Comparison of ENCODE assay signal across 8 mouse cellular contexts in the genomic region with DNA sequence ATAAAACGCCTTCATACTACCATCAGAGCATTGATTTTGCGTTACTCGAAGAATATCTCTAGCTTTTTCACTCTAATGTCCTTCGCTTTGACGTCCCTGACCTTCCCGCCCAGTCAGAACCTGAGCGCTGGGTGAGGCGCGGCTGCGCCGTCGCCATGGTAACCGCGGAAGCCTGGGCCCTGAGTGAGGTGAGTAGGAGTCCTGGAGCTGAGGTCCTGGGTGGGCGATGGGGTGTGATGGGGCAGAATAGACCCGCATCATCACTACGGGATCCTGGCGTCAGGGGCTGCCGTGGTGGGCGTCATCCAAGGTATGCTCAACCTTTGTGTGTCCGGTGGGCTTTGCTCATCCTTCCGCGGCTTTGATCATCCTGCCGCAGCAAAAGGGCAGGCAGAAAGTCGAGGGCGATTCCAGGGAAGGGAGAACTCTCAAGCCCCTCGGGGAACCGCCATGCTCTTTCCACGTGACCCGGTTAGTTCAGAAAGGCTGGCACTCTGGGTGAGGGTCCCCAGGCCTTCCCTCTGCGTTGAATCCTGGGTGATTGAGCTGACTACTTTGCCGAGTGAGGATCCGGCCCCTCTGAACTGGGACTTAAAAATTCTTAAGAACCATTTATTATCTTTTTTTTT. TPM values are rescaled to one million over a fixed set of nuclear protein-coding genes. Genes with fewer than 3 reads are reported as not detected.
DNase-seq lines count a peak whose midpoint lies in the region; ATAC-seq lines count a peak whose summit lies in the region.

A gene (plus strand): TSS at position 161 of the 629 bp plus-strand sequence.

- no peaks in the 10 kb centered on the region for H3K36me3 ChIP-seq in forebrain, embryonic 12.5 days (replicated peaks)
- H3K36me3 ChIP-seq in hindbrain, embryonic 13.5 days: no peaks in the 10 kb centered on the region

- no peak within 1 kb of the TSS for H3K27ac ChIP-seq in forebrain, embryonic 12.5 days
- H3K27ac ChIP-seq in hindbrain, embryonic 13.5 days: 0 out of 2 replicates have a peak within 1 kb of the TSS, but pooled peaks have one; percentile 3

- ATAC-seq in forebrain, embryonic 12.5 days (ENCODE audit: low FRiP score): peak; percentile 97
- peak; percentile 96 for ATAC-seq in hindbrain, embryonic 13.5 days (ENCODE audit: low FRiP score)

- H3K4me2 ChIP-seq in forebrain, embryonic 12.5 days: peak within 1 kb of the TSS; percentile 78
- H3K4me2 ChIP-seq in hindbrain, embryonic 13.5 days: peak within 1 kb of the TSS; percentile 68

- DNase-seq in ES-CJ7 (ENCODE audit: low read depth, low spot score): peak; percentile 91
- peak; percentile 15 for DNase-seq in c-Kit-positive CD71-positive TER-119-positive erythroid progenitor cells, embryonic 14.5 days (ENCODE audit: low spot score)
- DNase-seq in layer of hippocampus, postnatal 25 days (ENCODE audit: extremely low spot score in 1 of 2, low spot score in 1 of 2): peak; percentile 39 to 54
- peak; percentile 20 for DNase-seq in lung, postnatal 10 days
- DNase-seq in right cerebral cortex, postnatal 10 days (ENCODE audit: low spot score in 2 of 2): peak; percentile 77 to 78
- DNase-seq in spleen, adult 12 weeks (ENCODE audit: low spot score): no peak

- peaks cover 4% of the 10 kb centered on the region; the same call in 1 of the 2 replicates for H3K27me3 ChIP-seq in forebrain, embryonic 12.5 days
- no peaks in the 10 kb centered on the region for H3K27me3 ChIP-seq in hindbrain, embryonic 13.5 days

- WGBS in forebrain, embryonic 12.5 days: 3% methylated on average over 33 of the region's 33 CpGs
- 5% methylated on average over 33 of the region's 33 CpGs for WGBS in hindbrain, embryonic 13.5 days

- H3K4me1 ChIP-seq in forebrain, embryonic 12.5 days: 0 out of 2 replicates have a peak, but pooled peaks cover 9% of the 10 kb centered on the region
- H3K4me1 ChIP-seq in hindbrain, embryonic 13.5 days (replicated peaks): 0 out of 2 replicates have a peak, but pooled peaks cover 8% of the 10 kb centered on the region

- peak within 1 kb of the TSS; percentile 51 for H3K4me3 ChIP-seq in forebrain, embryonic 12.5 days (replicated peaks)
- H3K4me3 ChIP-seq in hindbrain, embryonic 13.5 days: peak within 1 kb of the TSS; percentile 49

- H3K9ac ChIP-seq in forebrain, embryonic 12.5 days: peak within 1 kb of the TSS; percentile 62
- H3K9ac ChIP-seq in hindbrain, embryonic 13.5 days: peak within 1 kb of the TSS; percentile 73

- no peaks in the 10 kb centered on the region for H3K9me3 ChIP-seq in forebrain, embryonic 12.5 days
- H3K9me3 ChIP-seq in hindbrain, embryonic 13.5 days: no peaks in the 10 kb centered on the region

RNA-seq across cellular contexts. Expression of the gene that starts here (rescaled TPM):
- polyA plus RNA-seq in forebrain, embryonic 12.5 days (2016; fragmentation: Nextera tagmentation; extraction: Ambion mirVana): 10.0 and 10.4 TPM in 2 replicates
- polyA plus RNA-seq in hindbrain, embryonic 13.5 days (2015; fragmentation: Nextera tagmentation; extraction: Ambion mirVana): 13.6 and 14.0 TPM in 2 replicates
- 10 to 100 TPM; 47.2 to 49.1 TPM for total RNA-seq in layer of hippocampus, postnatal 25 days (2021)
